In the genomic region with DNA sequence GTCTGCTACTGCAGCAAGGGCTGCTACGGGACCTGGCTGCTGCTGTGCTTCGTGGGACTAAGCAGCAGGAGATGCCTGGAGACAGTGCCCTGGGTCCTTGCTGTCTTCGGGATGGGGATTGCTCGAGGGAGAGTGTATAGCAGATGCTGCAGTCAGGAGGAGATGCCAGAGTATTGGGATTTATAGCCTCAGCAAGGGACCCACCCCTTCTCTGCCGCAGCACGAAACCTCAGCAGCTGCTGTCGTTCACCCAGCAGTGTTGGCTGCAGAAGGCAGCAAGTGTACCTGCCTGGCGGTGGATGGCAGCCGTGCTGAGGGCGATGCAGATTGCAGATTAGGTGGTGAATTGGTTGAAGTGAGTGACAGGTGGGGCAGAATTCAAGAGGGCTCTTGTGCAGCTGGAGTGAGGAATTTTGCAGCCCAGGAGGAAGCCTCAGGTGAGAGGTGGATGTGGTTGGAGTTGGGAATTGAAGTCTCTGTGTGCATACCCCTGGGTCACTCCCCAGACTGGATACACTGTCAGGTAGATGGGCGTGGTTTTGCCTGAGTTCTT, we compare ENCODE assay signal across 10 mouse cellular contexts. TPM values are rescaled to one million over a fixed set of nuclear protein-coding genes. Genes with fewer than 3 reads are reported as not detected.
DNase-seq lines count a peak whose midpoint lies in the region; ATAC-seq lines count a peak whose summit lies in the region.
"Had no signal": no experiment of that assay in that cellular context is flagged by ENCODE, and none has a peak within 500 bp of the region (broad histone marks: within the 10 kb centered on the region; RNA-seq: fewer than 3 reads in every experiment).

No protein-coding gene starts in this region.

- H3K4me3 ChIP-seq in kidney, embryonic 14.5 days (ENCODE audit: low read length) = no peak overlapping the region
- H3K4me3 ChIP-seq in midbrain, embryonic 15.5 days = no peak overlapping the region

- H3K4me2 ChIP-seq in kidney, embryonic 14.5 days (replicated peaks; ENCODE audit: low read depth, low read length) = no peak overlapping the region
- H3K4me2 ChIP-seq in midbrain, embryonic 15.5 days = no peak overlapping the region

- whole genome bisulfite sequencing in kidney, embryonic 14.5 days = 56% methylated on average over 11 of the region's 11 CpGs
- 76% methylated on average over 11 of the region's 11 CpGs for WGBS in midbrain, embryonic 15.5 days

- H3K36me3 ChIP-seq in kidney, embryonic 14.5 days (ENCODE audit: control insufficient read depth, insufficient read depth, low read length) = peaks cover 39% of the 10 kb centered on the region
- peaks cover 11% of the 10 kb centered on the region; the same call in 1 of the 2 replicates for H3K36me3 ChIP-seq in midbrain, embryonic 15.5 days (replicated peaks)

- ATAC-seq in kidney, embryonic 14.5 days (ENCODE audit: low FRiP score, low TSS enrichment) = no peak
- ATAC-seq in midbrain, embryonic 15.5 days (replicated peaks) = no peak

- no peak for DNase-seq in kidney, adult 8-10 months
- DNase-seq in A20 (ENCODE audit: low read depth, low spot score) = peak; percentile 40
- peak; percentile 42 for DNase-seq in brain, adult 2 months (ENCODE audit: low read depth, low spot score)
- DNase-seq in adrenal gland, adult 2 months = no peak
- DNase-seq in cerebellum, postnatal 36 days = no peak
- DNase-seq: embryo, embryonic 11 days; lung, adult 2 months; right cerebral cortex, postnatal 25 days had no signal

- H3K4me1 ChIP-seq in kidney, embryonic 14.5 days (ENCODE audit: control insufficient read depth, insufficient read depth, low read length) = peaks cover 12% of the 10 kb centered on the region; the same call in 1 of the 2 replicates
- H3K4me1 ChIP-seq in midbrain, embryonic 15.5 days = peaks cover 22% of the 10 kb centered on the region

- H3K9ac ChIP-seq in kidney, embryonic 14.5 days (ENCODE audit: low read depth, low read length) = no peak overlapping the region
- H3K9ac ChIP-seq in midbrain, embryonic 15.5 days = no peak overlapping the region

- peak overlapping the region; percentile 56; the same call in 1 of the 2 replicates for H3K27ac ChIP-seq in kidney, embryonic 14.5 days (ENCODE audit: low read depth, low read length)
- peak overlapping the region; percentile 10; the same call in 1 of the 2 replicates for H3K27ac ChIP-seq in midbrain, embryonic 15.5 days

- no peaks in the 10 kb centered on the region for H3K27me3 ChIP-seq in kidney, embryonic 14.5 days (ENCODE audit: control insufficient read depth, insufficient read depth, low read length)
- H3K27me3 ChIP-seq in midbrain, embryonic 15.5 days (replicated peaks) = no peaks in the 10 kb centered on the region

- no peaks in the 10 kb centered on the region for H3K9me3 ChIP-seq in kidney, embryonic 14.5 days (ENCODE audit: control insufficient read depth, low read length)
- no peaks in the 10 kb centered on the region for H3K9me3 ChIP-seq in midbrain, embryonic 15.5 days

RNA-seq across cellular contexts. Expression of gene Eif4g3, which starts 24.3 kb away (rescaled TPM):
- 35.6 and 55.9 TPM in 2 replicates for polyA plus RNA-seq in kidney, embryonic 14.5 days (2014; fragmentation: Nextera tagmentation; extraction: Ambion mirVana)
- polyA plus RNA-seq in midbrain, embryonic 15.5 days (2015; fragmentation: Nextera tagmentation; extraction: Ambion mirVana) = 55.7 and 58.5 TPM in 2 replicates
- total RNA-seq in adrenal gland, adult 2 months (2021) = 100 to 1,000 TPM in 1 of 2 experiments, 10 to 100 TPM in 1; 69.2 to 133 TPM
- polyA plus RNA-seq in adrenal gland, adult 2 months (2012; rRNA removed) = 113 and 181 TPM in 2 replicates

Comparison
In these comparisons a context has a peak if more than half of its experiments do, and no peak if none do; other contexts are left out.
1. DNase-seq: peak in A20 (single experiment) and brain, adult 2 months (single experiment); none in kidney, adult 8-10 months (0 of 2), adrenal gland, adult 2 months (single experiment) and cerebellum, postnatal 36 days (0 of 2).